Mouse (Mus musculus): ENCODE results near the gene Tbpl1.

The Tbpl1 gene

GRCm38 (mm10) chr10:22718475-22718874 lies 13.3 kb downstream of the Tbpl1 start:
- in situ Hi-C loops (cut with MboI; ENCODE audit: low pct_unique_long_range_greater_than_20kb in 1 of 2, low sequenced_read_pairs in 2 of 2, unreplicated experiment in 1 of 2): loop anchor here (10.0 to 25.0 kb wide), 2 partner anchors 131 to 134 kb away; no protein-coding TSS in a partner anchor

GRCm38 (mm10) chr10:22714520-22714919 lies 17.2 kb downstream of the Tbpl1 start:
- in situ Hi-C loops (cut with MboI; ENCODE audit: low pct_unique_long_range_greater_than_20kb in 1 of 2, low sequenced_read_pairs in 2 of 2, unreplicated experiment in 1 of 2): loop anchor here (10.0 to 25.0 kb wide), 2 partner anchors 127 to 130 kb away; no protein-coding TSS in a partner anchor

GRCm38 (mm10) chr10:22712955-22713354 lies 18.8 kb downstream of the Tbpl1 start:
- in situ Hi-C loops (cut with MboI; ENCODE audit: low pct_unique_long_range_greater_than_20kb in 1 of 2, low sequenced_read_pairs in 2 of 2, unreplicated experiment in 1 of 2): loop anchor here (10.0 to 25.0 kb wide), 2 partner anchors 126 to 128 kb away; no protein-coding TSS in a partner anchor

- in situ Hi-C loops (cut with MboI; ENCODE audit: low pct_unique_long_range_greater_than_20kb in 1 of 2, low sequenced_read_pairs in 2 of 2, unreplicated experiment in 1 of 2): loop anchor here (10.0 to 25.0 kb wide), 2 partner anchors 123 to 125 kb away; no protein-coding TSS in a partner anchor
Observed at GRCm38 (mm10) chr10:22710173-22710777, 21.5 kb downstream of the Tbpl1 start.

GRCm38 (mm10) chr10:22708190-22708843 lies 23.4 kb downstream of the Tbpl1 start:
- in situ Hi-C loops (cut with MboI; ENCODE audit: low pct_unique_long_range_greater_than_20kb in 1 of 2, low sequenced_read_pairs in 2 of 2, unreplicated experiment in 1 of 2): loop anchor here in 1 of 2 experiments (25.0 kb wide), 1 partner anchor 121 kb away; no protein-coding TSS in a partner anchor

- in situ Hi-C loops (cut with MboI; ENCODE audit: low pct_unique_long_range_greater_than_20kb in 1 of 2, low sequenced_read_pairs in 2 of 2, unreplicated experiment in 1 of 2): loop anchor here in 1 of 2 experiments (25.0 kb wide), 1 partner anchor 117 kb away; no protein-coding TSS in a partner anchor
Observed at GRCm38 (mm10) chr10:22703844-22704243, 27.9 kb downstream of the Tbpl1 start.

GRCm38 (mm10) chr10:22701485-22702315 lies 30.0 kb downstream of the Tbpl1 start:
- in situ Hi-C loops (cut with MboI; ENCODE audit: low pct_unique_long_range_greater_than_20kb in 1 of 2, low sequenced_read_pairs in 2 of 2, unreplicated experiment in 1 of 2): loop anchor here in 1 of 2 experiments (25.0 kb wide), 1 partner anchor 114 kb away; no protein-coding TSS in a partner anchor

- in situ Hi-C loops (cut with MboI; ENCODE audit: low pct_unique_long_range_greater_than_20kb in 1 of 2, low sequenced_read_pairs in 2 of 2, unreplicated experiment in 1 of 2): loop anchor here in 1 of 2 experiments (25.0 kb wide), 1 partner anchor 113 kb away; no protein-coding TSS in a partner anchor
Observed at GRCm38 (mm10) chr10:22700773-22701172, 31.0 kb downstream of the Tbpl1 start.

GRCm38 (mm10) chr10:22699487-22700335 lies 32.0 kb downstream of the Tbpl1 start:
- in situ Hi-C loops (cut with MboI; ENCODE audit: low pct_unique_long_range_greater_than_20kb in 1 of 2, low sequenced_read_pairs in 2 of 2, unreplicated experiment in 1 of 2): loop anchor here in 1 of 2 experiments (25.0 kb wide), 1 partner anchor 112 kb away; no protein-coding TSS in a partner anchor

- in situ Hi-C loops (cut with MboI; ENCODE audit: low pct_unique_long_range_greater_than_20kb in 1 of 2, low sequenced_read_pairs in 2 of 2, unreplicated experiment in 1 of 2): no loop called here
Observed at GRCm38 (mm10) chr10:22698158-22698953, 33.4 kb downstream of the Tbpl1 start.

- in situ Hi-C loops (cut with MboI; ENCODE audit: low pct_unique_long_range_greater_than_20kb in 1 of 2, low sequenced_read_pairs in 2 of 2, unreplicated experiment in 1 of 2): no loop called here
Observed at GRCm38 (mm10) chr10:22696864-22697263, 34.9 kb downstream of the Tbpl1 start.

- in situ Hi-C loops (cut with MboI; ENCODE audit: low pct_unique_long_range_greater_than_20kb in 1 of 2, low sequenced_read_pairs in 2 of 2, unreplicated experiment in 1 of 2): no loop called here
Observed at GRCm38 (mm10) chr10:22696236-22696635, 35.5 kb downstream of the Tbpl1 start.

GRCm38 (mm10) chr10:22675848-22676630 lies 55.7 kb downstream of the Tbpl1 start:
- in situ Hi-C loops (cut with MboI; ENCODE audit: low pct_unique_long_range_greater_than_20kb in 1 of 2, low sequenced_read_pairs in 2 of 2, unreplicated experiment in 1 of 2): no loop called here

GRCm38 (mm10) chr10:22674176-22674575 lies 57.6 kb downstream of the Tbpl1 start:
- in situ Hi-C loops (cut with MboI; ENCODE audit: low pct_unique_long_range_greater_than_20kb in 1 of 2, low sequenced_read_pairs in 2 of 2, unreplicated experiment in 1 of 2): no loop called here

GRCm38 (mm10) chr10:22668509-22668908 lies 63.2 kb downstream of the Tbpl1 start:
- in situ Hi-C loops (cut with MboI; ENCODE audit: low pct_unique_long_range_greater_than_20kb in 1 of 2, low sequenced_read_pairs in 2 of 2, unreplicated experiment in 1 of 2): no loop called here

GRCm38 (mm10) chr10:22660286-22661000 lies 71.3 kb downstream of the Tbpl1 start:
- in situ Hi-C loops (cut with MboI; ENCODE audit: low pct_unique_long_range_greater_than_20kb in 1 of 2, low sequenced_read_pairs in 2 of 2, unreplicated experiment in 1 of 2): no loop called here

Data from mouse embryonic stem cell (cell line).